Mouse (Mus musculus) heart, adult 9 months (tissue): ENCODE results near the gene Rasl10b.

Source experiments
- DNase-seq, 2 experiments: peaks; one replicate each; pipeline ENCODE4 v3.0.0; 2022; ENCODE audit warnings: low spot score in 2 of 2

Gene Rasl10b

DNA sequence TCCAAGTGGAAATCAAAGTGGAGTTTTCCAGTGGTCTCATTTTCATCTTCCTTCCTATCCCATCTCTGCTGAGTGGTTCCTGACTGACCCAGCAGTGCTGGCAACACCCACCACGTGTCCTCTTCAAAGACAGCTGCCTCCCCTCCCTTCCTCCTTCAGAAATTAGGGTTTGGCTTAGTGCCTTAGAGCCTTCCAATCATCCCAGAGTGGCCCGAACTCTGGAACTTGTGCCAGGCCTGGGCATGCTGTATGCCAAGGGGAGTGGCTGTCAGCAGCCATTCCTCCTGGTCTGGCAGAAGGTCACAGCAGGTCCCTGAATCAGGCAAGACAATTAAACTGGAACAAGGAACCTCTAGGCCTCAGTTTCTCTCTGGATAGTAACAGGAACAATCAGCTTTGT is 57.0 kb downstream of the Rasl10b start:
- peak; percentile 65 to 66 for DNase-seq

DNA sequence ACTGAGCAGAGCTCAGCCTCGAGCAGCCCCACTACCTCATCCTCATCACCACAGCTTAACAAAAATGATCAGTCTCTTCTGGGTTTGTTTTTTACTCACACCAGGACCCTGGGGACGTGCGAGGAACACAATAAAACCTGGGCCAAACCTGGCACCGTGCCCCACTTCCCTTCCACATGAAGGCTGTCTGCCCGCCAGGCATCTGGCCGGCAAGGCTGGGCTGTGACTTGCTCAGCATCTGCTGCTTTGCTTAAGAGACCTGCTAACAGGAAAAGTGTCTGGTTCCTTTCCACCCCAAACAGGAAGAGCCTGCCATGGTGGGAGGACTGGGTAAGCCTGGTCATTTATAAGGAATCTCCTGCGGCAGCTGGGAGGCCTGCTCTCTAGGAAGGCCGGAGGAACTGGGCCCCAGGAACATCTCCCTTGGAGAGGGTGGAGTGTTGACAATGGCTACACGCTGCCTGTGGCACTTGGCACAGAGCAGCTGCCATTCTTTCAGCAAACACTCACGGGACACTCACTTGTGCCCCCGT is 58.2 kb downstream of the Rasl10b start:
- DNase-seq = peak; percentile 82 to 91

DNA sequence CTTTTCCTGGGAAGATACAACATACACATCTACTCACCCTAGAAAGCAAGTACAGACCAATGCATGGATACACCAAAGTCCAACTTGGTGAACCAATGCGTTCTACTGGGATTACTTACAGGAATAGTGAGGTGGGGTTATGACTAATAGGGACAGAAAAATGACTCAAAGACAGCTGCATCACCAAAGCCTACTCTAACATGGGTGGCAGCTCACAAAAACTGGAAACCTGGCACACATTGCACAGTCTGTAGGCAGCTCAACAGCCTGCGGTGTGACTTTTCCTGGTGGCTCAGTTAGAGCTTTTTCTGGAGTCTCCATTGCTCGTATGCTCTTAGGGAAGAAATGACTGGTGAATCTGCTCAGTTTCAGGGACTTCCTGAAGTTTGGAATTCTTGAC is 59.8 kb downstream of the Rasl10b start:
- DNase-seq = no peak
